Mouse (Mus musculus): ENCODE data around the gene Ppwd1.
"Not testable (repeated sequence)": the region's sequence is repeated elsewhere in the genome, so short reads cannot be mapped to it uniquely, and the experiment has no call there.

The Ppwd1 gene

DNA sequence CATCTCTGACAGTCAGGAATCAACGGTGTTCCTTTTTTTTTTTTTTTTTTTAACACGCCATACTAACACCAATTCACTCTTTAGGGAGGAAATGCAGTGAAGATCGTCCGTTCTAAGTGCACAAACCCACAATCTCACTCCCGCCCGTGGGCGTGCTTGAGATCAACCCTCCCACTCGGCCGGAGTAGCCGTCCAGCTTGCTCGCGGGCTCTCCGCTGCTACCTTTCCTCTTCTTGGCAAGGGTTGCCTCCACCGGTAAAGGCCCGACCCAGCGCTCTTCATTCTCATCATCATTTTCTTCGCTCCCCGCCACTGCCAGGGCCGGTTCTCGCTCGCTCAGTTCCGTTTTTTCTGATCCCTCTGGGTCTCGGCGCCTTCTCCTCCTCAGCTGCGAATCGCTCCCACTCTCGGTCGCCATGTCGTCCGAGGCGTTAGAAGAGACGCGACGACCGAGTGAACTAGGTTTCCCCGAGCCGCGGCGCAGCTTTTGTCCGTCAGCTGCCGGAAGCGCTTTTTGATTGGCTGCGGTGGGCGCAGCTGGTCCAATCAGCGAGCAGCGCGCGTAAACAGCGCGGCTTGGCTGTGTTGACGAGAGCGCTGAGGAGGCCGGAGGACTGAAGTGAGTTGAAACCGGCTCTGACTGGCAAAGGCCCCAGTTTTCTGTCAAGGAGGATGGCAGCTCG lies at the start of gene Ppwd1, which contains the start of gene Cenpk:
Ppwd1 (minus strand) TSS at position 460 of the 683 bp plus-strand sequence.
Cenpk (plus strand) TSS at position 228 of the 683 bp plus-strand sequence.
- DNase-seq, result peak; percentile 97

DNA sequence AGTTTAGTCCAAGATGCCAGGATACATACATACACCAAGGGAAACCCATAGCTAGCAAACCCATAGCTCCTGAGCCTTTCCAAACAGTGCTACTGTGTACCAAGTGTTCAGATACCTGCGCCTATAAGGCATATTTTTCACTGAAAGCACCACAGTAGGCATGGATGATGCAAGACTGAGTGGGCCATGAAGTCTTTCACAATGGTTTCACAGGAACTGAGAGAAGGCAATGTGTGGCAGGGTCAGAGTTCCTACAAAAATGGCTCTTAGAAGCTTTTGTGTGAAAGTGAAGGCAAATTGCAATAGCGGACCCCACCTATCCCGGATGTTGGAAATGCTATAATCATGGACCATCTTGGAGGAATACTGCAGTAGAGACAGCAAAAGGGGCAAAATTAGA lies 30.4 kb upstream of the Ppwd1 start:
- no peak for DNase-seq

- no peak for DNase-seq
Observed at GRCm38 (mm10) chr13:104229181-104229580, 538 bp upstream of the Ppwd1 start.

- DNase-seq, result no peak
Observed at GRCm38 (mm10) chr13:104227478-104227877, 1.2 kb downstream of the Ppwd1 start.

DNA sequence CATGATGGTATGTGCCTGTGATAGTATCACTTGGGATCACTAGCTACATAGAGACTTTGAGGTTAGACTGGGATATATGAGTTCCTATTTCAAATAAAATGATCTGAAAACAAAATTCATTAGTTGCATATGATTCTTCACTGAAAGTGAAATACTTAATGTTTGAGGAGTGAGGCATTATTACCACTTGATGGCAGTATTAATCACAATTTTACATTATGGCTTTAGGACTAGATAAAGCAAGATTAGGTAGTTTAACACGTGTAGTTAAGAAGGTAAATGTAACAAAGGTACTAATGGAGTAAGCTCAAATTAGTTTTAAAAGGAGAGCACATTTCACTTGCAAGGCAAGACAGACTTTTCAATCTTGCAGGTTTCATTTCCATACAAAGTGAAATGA lies 24.3 kb downstream of the Ppwd1 start:
- DNase-seq, result no peak

- DNase-seq, result not testable (repeated sequence)
Observed at GRCm38 (mm10) chr13:104195891-104196290, 32.8 kb downstream of the Ppwd1 start.

GRCm38 (mm10) chr13:104187357-104187756 lies 41.3 kb downstream of the Ppwd1 start:
- no peak for DNase-seq

DNA sequence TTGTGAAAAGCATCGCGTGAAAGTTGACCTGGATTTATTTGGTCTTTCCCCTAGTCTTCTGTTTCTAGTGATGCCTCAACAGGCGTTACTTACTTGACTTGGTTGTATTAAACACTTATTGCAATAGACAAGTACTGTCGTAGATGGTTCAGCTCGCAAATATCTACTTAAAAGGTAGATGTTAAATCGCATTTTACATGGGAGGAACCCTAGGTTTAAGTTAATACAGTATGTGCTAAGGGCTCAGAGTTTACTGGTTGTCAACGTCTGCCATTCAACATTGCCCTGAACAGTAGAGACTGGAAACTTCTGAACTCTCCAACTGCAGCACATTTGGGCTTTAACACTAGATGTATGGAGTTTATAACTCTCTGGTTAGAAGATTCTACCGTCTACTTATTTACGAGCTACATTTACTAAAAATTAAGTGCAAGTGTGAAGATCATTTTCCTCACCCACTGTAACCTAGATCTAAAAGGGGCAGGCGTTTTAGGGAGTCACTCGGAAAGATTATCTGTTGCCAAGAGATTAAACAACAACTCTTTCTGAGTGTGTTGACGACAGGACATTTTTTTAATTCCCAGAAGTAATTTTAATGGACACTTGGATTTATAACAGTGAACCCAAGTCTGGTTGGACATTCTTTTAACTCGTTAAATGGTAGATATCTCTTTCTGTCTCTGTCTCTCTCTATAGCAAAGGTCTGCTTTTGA lies 49.3 kb downstream of the Ppwd1 start:
- DNase-seq, result no peak

DNA sequence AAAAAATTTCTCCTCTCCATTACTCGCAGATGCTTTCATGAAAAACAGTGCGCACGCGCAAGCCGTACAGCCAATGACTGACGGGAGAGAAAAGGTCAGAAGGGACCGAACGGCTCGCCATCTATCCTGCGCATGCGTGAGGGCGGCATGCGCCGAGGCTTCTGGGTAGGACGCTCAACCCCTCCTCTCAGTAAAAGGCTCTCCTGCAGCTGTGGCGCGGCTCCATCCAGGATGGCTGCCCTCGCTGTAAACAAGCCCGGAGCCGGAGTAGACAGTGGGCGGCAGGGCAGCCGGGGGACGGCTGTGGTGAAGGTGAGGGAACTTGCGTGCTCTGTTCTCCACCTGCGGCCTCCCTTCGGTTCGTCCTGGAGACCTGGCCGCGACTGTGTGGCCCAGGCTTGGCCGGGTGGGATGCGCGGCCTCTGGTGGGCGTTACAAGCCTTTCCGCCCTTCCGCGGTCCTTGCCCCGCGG lies 50.0 kb downstream of the Ppwd1 start, which contains the start of gene Trim23:
Trim23 (plus strand) TSS at position 148 of the 472 bp plus-strand sequence.
- DNase-seq, result peak; percentile 99

DNA sequence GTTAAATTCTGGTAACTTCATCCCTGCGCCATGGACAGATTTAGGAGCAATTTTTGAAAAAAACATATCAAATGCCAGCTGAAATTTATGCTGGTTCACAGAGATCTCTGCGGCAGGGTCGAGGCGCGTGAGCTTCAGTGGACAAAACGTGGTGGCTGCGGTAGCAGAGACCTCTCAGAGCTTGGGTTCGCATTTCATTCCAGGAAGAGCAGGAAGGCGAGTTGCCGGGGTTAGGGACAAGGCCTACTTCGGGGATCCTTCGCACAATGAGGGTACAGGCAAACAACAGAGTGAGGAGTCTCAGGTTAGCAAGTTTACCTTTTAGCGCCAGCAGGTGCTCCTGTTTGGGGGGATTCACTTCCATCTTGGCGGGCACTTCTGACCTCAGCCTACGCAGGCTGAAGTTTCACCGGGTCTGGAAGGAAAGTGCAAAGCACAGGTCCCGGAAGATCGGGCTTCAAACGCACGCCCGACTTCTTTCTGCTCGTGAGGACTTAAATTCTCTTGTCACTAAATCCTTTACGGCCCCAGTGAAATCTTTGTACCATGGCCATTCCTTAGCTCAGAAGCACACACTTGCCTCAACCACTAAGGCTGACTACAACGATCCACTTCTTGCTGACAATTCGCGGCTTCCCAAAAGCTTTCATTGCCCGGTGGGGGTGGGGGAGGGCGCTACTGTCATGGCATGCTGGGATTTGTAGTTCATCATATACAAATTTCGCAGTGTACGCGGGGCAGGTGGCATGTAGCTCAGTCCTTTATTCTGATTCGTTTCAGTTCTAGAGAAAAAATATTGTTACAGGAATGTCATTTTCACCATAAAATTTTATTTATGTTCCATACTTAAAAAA lies 50.6 kb downstream of the Ppwd1 start, which contains the start of gene Trappc13:
Trappc13 (minus strand) TSS at position 674 of the 854 bp plus-strand sequence.
- no peak for DNase-seq

GRCm38 (mm10) chr13:104176874-104177273 lies 51.8 kb downstream of the Ppwd1 start:
- no peak for DNase-seq

DNA sequence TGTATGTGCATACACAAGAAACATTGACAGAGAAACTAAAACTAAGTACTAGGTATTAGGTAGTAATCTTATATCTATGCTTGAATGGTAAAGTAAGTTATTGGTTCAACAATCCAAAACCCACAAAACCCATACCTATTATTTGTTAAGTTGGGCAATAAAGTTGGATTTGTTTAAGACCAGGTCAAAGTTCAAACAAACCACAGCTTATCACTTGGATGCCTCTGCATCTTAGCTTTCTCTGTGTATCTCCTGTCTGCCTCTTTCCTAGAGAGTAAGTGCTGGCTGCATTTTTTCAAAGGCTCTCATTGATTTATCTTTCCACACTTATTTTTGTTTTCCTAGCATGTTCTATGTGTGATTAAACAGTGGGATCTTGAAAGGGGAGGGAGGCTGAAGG lies 56.1 kb downstream of the Ppwd1 start:
- no peak for DNase-seq

DNA sequence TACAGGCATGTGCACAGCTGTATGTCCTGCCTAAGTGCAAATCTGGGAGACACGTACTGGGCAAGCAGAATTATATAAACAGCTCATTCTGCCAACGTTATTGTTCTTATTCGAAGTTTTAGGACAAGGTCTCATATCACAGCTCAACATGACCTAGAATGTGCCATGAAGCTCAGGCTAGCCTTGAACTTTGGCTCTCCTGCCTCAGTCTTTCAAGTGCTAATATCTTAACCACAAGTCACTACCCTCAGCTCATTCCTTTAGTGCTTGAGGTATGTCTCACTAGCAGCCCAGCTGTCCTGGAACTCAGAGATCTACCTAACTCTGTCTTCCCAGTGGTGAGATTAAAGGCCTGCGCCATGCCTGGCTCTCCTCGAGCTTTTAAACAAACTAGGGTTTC lies 56.9 kb downstream of the Ppwd1 start:
- DNase-seq, result no peak

GRCm38 (mm10) chr13:104155686-104156085 lies 73.0 kb downstream of the Ppwd1 start:
- DNase-seq, result no peak
